Mouse (Mus musculus): ENCODE results near the gene Prdm15. TPM values are rescaled to one million over a fixed set of nuclear protein-coding genes. Genes with fewer than 3 reads are reported as not detected.

Gene Prdm15
- total and polyA plus RNA-seq, 3 experiments: 6.4 to 7.9 (median 7.3) TPM

DNA sequence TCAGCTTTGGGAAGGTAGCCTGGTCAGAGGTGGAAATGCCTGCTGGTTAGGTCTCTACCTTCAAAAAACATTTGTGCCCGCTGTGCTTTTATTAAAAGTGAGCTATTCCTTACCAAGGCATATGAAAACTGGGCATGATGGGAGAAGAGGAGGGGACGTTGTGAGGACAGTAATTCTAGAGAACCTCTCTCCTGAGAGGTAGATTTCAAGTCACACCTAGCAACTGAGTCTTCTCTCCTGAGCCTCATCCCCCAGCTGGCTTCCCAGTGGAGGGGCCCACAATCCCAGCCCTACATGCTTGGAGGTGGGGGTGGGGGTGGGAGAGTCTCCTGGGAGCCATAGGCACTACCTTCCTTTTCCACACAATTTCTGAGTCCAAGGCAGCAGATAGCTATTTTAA, 87.0 kb downstream of the Prdm15 start:
- dilution Hi-C loops (cut with MboI; ENCODE audit: extremely low pct_ligation_motif_present, extremely low pct_unique_long_range_greater_than_20kb, low sequenced_read_pairs): no loop called here
- Histone ChIP-seq H3K4me1 (ENCODE audit: control insufficient read depth in 1 of 2, insufficient read depth in 2 of 2) (no peaks in the 10 kb centered on the region), H3K79me2 (replicated peaks; ENCODE audit: control insufficient read depth, extremely low read depth, insufficient read depth, poor library complexity, severe bottlenecking) (no peaks in the 10 kb centered on the region), H3K4me2 (ENCODE audit: insufficient read depth, low read depth, poor library complexity, severe bottlenecking) (no peak overlapping the region), H3K27ac (ENCODE audit: insufficient read depth, low read depth) (no peak overlapping the region), H3K36me3 (replicated peaks in 1 of 2; ENCODE audit: control insufficient read depth in 1 of 2, insufficient read depth in 1 of 2, low read length in 1 of 2) (no peaks in the 10 kb centered on the region), H3K27me3 (replicated peaks) (no peaks in the 10 kb centered on the region), H3K9ac (ENCODE audit: insufficient read depth, low read depth) (no peak overlapping the region), H3K9me3 (replicated peaks; ENCODE audit: low read length) (no peaks in the 10 kb centered on the region), H3K4me3 (replicated peaks in 1 of 3; ENCODE audit: low read depth in 2 of 3, low read length in 2 of 3, poor library complexity in 1 of 3) (no peak overlapping the region)
- no peak for TF ChIP-seq SIN3A (IDR thresholded peaks at IDR 0.05; ENCODE audit: low read length)
- TF ChIP-seq ZC3H11A (IDR thresholded peaks at IDR 0.05; ENCODE audit: low read depth, low read length): no peak
- TF ChIP-seq KAT2A (IDR thresholded peaks at IDR 0.05; ENCODE audit: insufficient replicate concordance, low read length): no peak
- TF ChIP-seq ZMIZ1 (IDR thresholded peaks at IDR 0.05; ENCODE audit: low read depth, low read length): no peak
- in situ Hi-C loops (cut with MboI; ENCODE audit: low pct_ligation_motif_present, low pct_unique_long_range_greater_than_20kb, low sequenced_read_pairs): no loop called here
- DNase-seq (ENCODE audit: extremely low read depth): no peak

DNA sequence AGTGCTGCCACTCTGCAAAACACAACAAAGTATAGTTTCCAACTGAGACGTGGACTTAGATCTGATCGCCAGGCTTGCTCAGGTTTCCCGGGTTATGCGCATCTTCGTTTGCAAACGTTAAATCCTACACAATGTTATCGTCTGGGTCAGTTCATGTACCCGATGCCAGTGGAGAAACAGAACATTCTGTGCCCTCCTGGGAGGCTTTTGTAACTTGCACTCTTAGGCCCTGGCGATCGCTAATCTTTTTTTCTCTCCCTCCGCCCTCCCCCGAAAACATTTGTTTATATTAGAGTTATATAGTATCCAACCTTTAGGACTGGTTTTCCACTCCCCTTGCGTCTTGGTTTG, 87.7 kb downstream of the Prdm15 start:
- H3K27me3 ChIP-seq (replicated peaks): no peaks in the 10 kb centered on the region
- DNase-seq (ENCODE audit: extremely low read depth): no peak
- no peak overlapping the region for H3K4me2 ChIP-seq (ENCODE audit: insufficient read depth, low read depth, poor library complexity, severe bottlenecking)
- no peaks in the 10 kb centered on the region for H3K79me2 ChIP-seq (replicated peaks; ENCODE audit: control insufficient read depth, extremely low read depth, insufficient read depth, poor library complexity, severe bottlenecking)
- H3K36me3 ChIP-seq (replicated peaks in 1 of 2; ENCODE audit: control insufficient read depth in 1 of 2, insufficient read depth in 1 of 2, low read length in 1 of 2): no peaks in the 10 kb centered on the region
- no peak overlapping the region for H3K4me3 ChIP-seq (replicated peaks in 1 of 3; ENCODE audit: low read depth in 2 of 3, low read length in 2 of 3, poor library complexity in 1 of 3)
- H3K27ac ChIP-seq (ENCODE audit: insufficient read depth, low read depth): no peak overlapping the region
- no peak for TF ChIP-seq ZKSCAN1 (IDR thresholded peaks at IDR 0.05; ENCODE audit: borderline replicate concordance, low read depth, low read length)
- no peak for TF ChIP-seq MAFK (IDR thresholded peaks at IDR 0.05; ENCODE audit: insufficient replicate concordance, low read length)
- TF ChIP-seq MAX (IDR thresholded peaks at IDR 0.05; ENCODE audit: low read length): no peak
- TF ChIP-seq EP300 (IDR thresholded peaks at IDR 0.05; ENCODE audit: low read length): no peak
- TF ChIP-seq JUN (IDR thresholded peaks at IDR 0.05; ENCODE audit: insufficient read depth, low read depth, low read length): no peak
- no peak for TF ChIP-seq ZMIZ1 (IDR thresholded peaks at IDR 0.05; ENCODE audit: low read depth, low read length)
- TF ChIP-seq NELFE (IDR thresholded peaks at IDR 0.05; ENCODE audit: low read depth, low read length): no peak
- no peak for TF ChIP-seq MEF2A (IDR thresholded peaks at IDR 0.05; ENCODE audit: borderline replicate concordance, low read depth, low read length)
- TF ChIP-seq MYC (IDR thresholded peaks at IDR 0.05; ENCODE audit: low read depth, low read length): no peak
- no peak for TF ChIP-seq GABPA (IDR thresholded peaks at IDR 0.05; ENCODE audit: insufficient replicate concordance, low read depth, low read length)
- H3K9me3 ChIP-seq (replicated peaks; ENCODE audit: low read length): no peaks in the 10 kb centered on the region
- dilution Hi-C loops (cut with MboI; ENCODE audit: extremely low pct_ligation_motif_present, extremely low pct_unique_long_range_greater_than_20kb, low sequenced_read_pairs) (no loop called here), in situ Hi-C loops (cut with MboI; ENCODE audit: low pct_ligation_motif_present, low pct_unique_long_range_greater_than_20kb, low sequenced_read_pairs) (no loop called here)
- no peaks in the 10 kb centered on the region for H3K4me1 ChIP-seq (ENCODE audit: control insufficient read depth in 1 of 2, insufficient read depth in 2 of 2)
- H3K9ac ChIP-seq (ENCODE audit: insufficient read depth, low read depth): no peak overlapping the region

Measured in CH12.LX (cell line).